Mouse (Mus musculus) kidney, adult 2 months (tissue): ENCODE measurements at regions not wholly inside any gene's neighbourhood (a gene's known extent, or its start where the extent isn't known, plus 50 kb on each side); places are given as distances from the start of the nearest gene placed in this dataset.

Experiments used
- DNase-seq: peaks from one replicate; pipeline ENCODE4 v3.0.0; 2021
- H3K27ac ChIP-seq: fragments of 200-500 bp; 2 replicates; pipeline ENCODE4 v1.5.1; 2012; ENCODE audit warnings: low read depth, low read length, control low read depth, inconsistent platforms; ENCODE audit not compliant: insufficient read depth
- H3K27me3 ChIP-seq: fragments of 200-500 bp; replicated peaks from 2 replicates; pipeline ENCODE4 v1.6.1; 2012; ENCODE audit warnings: mild to moderate bottlenecking, moderate library complexity, low read length, inconsistent platforms; ENCODE audit not compliant: control insufficient read depth, insufficient read depth
- H3K36me3 ChIP-seq: fragments of 200-500 bp; 2 replicates; pipeline ENCODE4 v1.6.1; 2012; ENCODE audit warnings: mild to moderate bottlenecking, moderate library complexity, low read length, inconsistent platforms; ENCODE audit not compliant: control insufficient read depth, insufficient read depth
- H3K4me1 ChIP-seq: fragments of 200-500 bp; 2 replicates; pipeline ENCODE4 v1.6.1; 2011; ENCODE audit warnings: low read length; ENCODE audit not compliant: control insufficient read depth, insufficient read depth
- H3K4me3 ChIP-seq: fragments of 200-500 bp; 2 replicates; pipeline ENCODE4 v1.5.1; 2011; ENCODE audit warnings: mild to moderate bottlenecking, low read depth, low read length, control low read depth; ENCODE audit not compliant: insufficient read depth
- CTCF ChIP-seq: fragments of 200-500 bp; conservative IDR thresholded peaks from 2 replicates; pipeline ENCODE4 v1.5.1; 2011; ENCODE audit warnings: low read depth, mild to moderate bottlenecking, control low read depth, low read length, moderate library complexity, mixed read lengths; ENCODE audit not compliant: insufficient read depth, insufficient read length
- POLR2A ChIP-seq: fragments of 200-500 bp; IDR thresholded peaks from one replicate; pipeline ENCODE4 v1.6.1; 2011; ENCODE audit warnings: low read depth, low read length, control low read depth
- WGBS: fragments of 180-500 bp; shearing (Covaris S2); methylation state at CpG from one replicate; pipeline ENCODE4 v1.1.7; 2018; 5-methylcytosine and 5-hydroxymethylcytosine counted together

GRCm38 (mm10) chr4:125191680-125192079 is 64.0 kb upstream of the Zc3h12a start:
- H3K4me3 ChIP-seq, result no peak overlapping the region
- WGBS, result 50% methylated on average over 9 of the region's 9 CpGs
- no peak for DNase-seq
- H3K36me3 ChIP-seq, result no peaks in the 10 kb centered on the region
- H3K27me3 ChIP-seq, result no peaks in the 10 kb centered on the region
- no peaks in the 10 kb centered on the region for H3K4me1 ChIP-seq
- no peak overlapping the region for H3K27ac ChIP-seq
- TF ChIP-seq CTCF (no peak), POLR2A (no peak)

- H3K4me1 ChIP-seq, result no peaks in the 10 kb centered on the region
- no peak overlapping the region for H3K4me3 ChIP-seq
- no peak for TF ChIP-seq CTCF
- TF ChIP-seq POLR2A, result no peak
- no peaks in the 10 kb centered on the region for H3K36me3 ChIP-seq
- H3K27ac ChIP-seq, result no peak overlapping the region
- no peaks in the 10 kb centered on the region for H3K27me3 ChIP-seq
- DNase-seq, result no peak
- 21% methylated on average over 11 of the region's 11 CpGs for WGBS
Measured at GRCm38 (mm10) chr4:125191010-125191409, 63.4 kb upstream of the Zc3h12a start.

GRCm38 (mm10) chr4:125189971-125190370 is 62.3 kb upstream of the Zc3h12a start:
- TF ChIP-seq CTCF (no peak), POLR2A (no peak)
- Histone ChIP-seq H3K4me3 (no peak overlapping the region), H3K27me3 (no peaks in the 10 kb centered on the region), H3K27ac (no peak overlapping the region), H3K4me1 (no peaks in the 10 kb centered on the region), H3K36me3 (no peaks in the 10 kb centered on the region)
- no peak for DNase-seq

DNA sequence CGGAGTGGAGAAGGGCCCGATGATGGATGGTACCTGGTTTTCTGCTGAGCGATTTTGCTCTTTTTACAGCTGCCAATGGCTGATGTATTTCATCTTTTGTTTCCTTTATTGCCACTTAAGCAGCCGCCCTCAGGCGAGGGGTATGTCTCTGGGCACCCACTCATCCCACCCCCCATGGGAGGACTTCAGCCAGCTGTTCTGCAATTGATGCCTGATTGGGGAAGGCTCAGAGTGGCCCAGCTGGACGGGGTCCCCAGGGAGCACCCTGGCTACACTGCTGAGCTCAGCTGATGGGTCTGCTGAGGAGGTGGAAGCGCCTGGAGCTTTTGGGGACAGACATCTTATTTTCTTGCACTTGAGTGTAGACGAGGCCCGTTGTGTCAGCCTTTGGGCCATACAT is 58.6 kb upstream of the Zc3h12a start:
- Histone ChIP-seq H3K4me1 (no peaks in the 10 kb centered on the region), H3K27ac (no peak overlapping the region), H3K4me3 (no peak overlapping the region), H3K27me3 (no peaks in the 10 kb centered on the region), H3K36me3 (no peaks in the 10 kb centered on the region)
- DNase-seq, result no peak
- TF ChIP-seq CTCF, result no peak
- no peak for TF ChIP-seq POLR2A
- WGBS, result 57% methylated on average over 9 of the region's 9 CpGs

- H3K4me1 ChIP-seq, result no peaks in the 10 kb centered on the region
- no peak for DNase-seq
- no peak overlapping the region for H3K4me3 ChIP-seq
- TF ChIP-seq POLR2A (no peak), CTCF (no peak)
- no peaks in the 10 kb centered on the region for H3K27me3 ChIP-seq
- H3K27ac ChIP-seq, result no peak overlapping the region
- no peaks in the 10 kb centered on the region for H3K36me3 ChIP-seq
- 69% methylated on average over 5 of the region's 5 CpGs for WGBS
Measured at GRCm38 (mm10) chr4:125185076-125185475, 57.4 kb upstream of the Zc3h12a start.

DNA sequence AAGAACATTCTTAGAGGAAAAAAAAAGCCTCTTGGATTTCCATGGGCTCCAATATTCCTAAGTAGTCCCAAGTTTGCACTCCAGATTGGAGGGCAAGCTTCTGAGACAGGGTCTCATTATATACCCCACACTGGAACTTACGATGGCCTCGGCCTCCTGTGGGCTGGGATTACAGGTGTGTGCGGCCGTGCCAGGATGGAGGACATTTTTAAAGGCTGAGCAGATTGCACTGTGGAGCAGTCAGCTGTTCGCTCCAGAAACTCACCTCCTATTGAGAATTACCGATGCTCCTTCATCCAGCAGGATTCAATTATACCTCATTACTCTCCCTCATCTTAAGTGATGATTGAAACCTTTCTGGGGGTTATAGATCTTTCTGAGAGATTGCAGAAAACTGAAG is 53.3 kb upstream of the Zc3h12a start:
- no peak for DNase-seq
- H3K4me3 ChIP-seq, result no peak overlapping the region
- H3K4me1 ChIP-seq, result 0 out of 2 replicates have a peak, but pooled peaks cover 3% of the 10 kb centered on the region
- 88% methylated on average over 6 of the region's 6 CpGs for WGBS
- H3K27ac ChIP-seq, result no peak overlapping the region
- TF ChIP-seq CTCF (no peak), POLR2A (no peak)
- H3K27me3 ChIP-seq, result no peaks in the 10 kb centered on the region
- H3K36me3 ChIP-seq, result no peaks in the 10 kb centered on the region

GRCm38 (mm10) chr4:125178552-125178951 is 50.9 kb upstream of the Zc3h12a start:
- TF ChIP-seq POLR2A, result no peak
- no peak for TF ChIP-seq CTCF
- Histone ChIP-seq H3K4me1 (0 out of 2 replicates have a peak, but pooled peaks cover 3% of the 10 kb centered on the region), H3K36me3 (no peaks in the 10 kb centered on the region), H3K27ac (no peak overlapping the region), H3K27me3 (no peaks in the 10 kb centered on the region), H3K4me3 (no peak overlapping the region)
- DNase-seq, result no peak
- 95% methylated on average over 3 of the region's 3 CpGs for WGBS

GRCm38 (mm10) chr4:125177666-125178065 is 50.0 kb upstream of the Zc3h12a start:
- no peaks in the 10 kb centered on the region for H3K27me3 ChIP-seq
- TF ChIP-seq POLR2A (no peak), CTCF (no peak)
- no peak for DNase-seq
- H3K27ac ChIP-seq, result no peak overlapping the region
- 0 out of 2 replicates have a peak, but pooled peaks cover 3% of the 10 kb centered on the region for H3K4me1 ChIP-seq
- no peaks in the 10 kb centered on the region for H3K36me3 ChIP-seq
- no peak overlapping the region for H3K4me3 ChIP-seq
- WGBS, result 55% methylated on average over 6 of the region's 6 CpGs
